Mouse (Mus musculus) G1E (cell line): ENCODE measurements around the gene Slc29a1.

ENCODE experiments used
- CTCF ChIP-seq: IDR thresholded peaks from 2 replicates; pipeline ENCODE4 v1.5.1; 2012; ENCODE audit warnings: low read depth, low read length, inconsistent platforms, mixed read lengths
- GATA1 ChIP-seq: IDR thresholded peaks from 2 replicates; pipeline ENCODE4 v1.6.1; 2012; ENCODE audit warnings: borderline replicate concordance, low read length, inconsistent platforms, mixed read lengths
- POLR2AphosphoS5 ChIP-seq: IDR thresholded peaks from 2 replicates; pipeline ENCODE4 v1.6.1; 2012; ENCODE audit warnings: low read depth, low read length, inconsistent platforms; ENCODE audit not compliant: insufficient replicate concordance

- TF ChIP-seq CTCF (no peak), POLR2AphosphoS5 (no peak), GATA1 (no peak)
Measured at GRCm38 (mm10) chr17:45557998-45558862, 41.2 kb downstream of the Slc29a1 start.
